10 mouse cellular contexts compared by ENCODE assay signal in the genomic region with DNA sequence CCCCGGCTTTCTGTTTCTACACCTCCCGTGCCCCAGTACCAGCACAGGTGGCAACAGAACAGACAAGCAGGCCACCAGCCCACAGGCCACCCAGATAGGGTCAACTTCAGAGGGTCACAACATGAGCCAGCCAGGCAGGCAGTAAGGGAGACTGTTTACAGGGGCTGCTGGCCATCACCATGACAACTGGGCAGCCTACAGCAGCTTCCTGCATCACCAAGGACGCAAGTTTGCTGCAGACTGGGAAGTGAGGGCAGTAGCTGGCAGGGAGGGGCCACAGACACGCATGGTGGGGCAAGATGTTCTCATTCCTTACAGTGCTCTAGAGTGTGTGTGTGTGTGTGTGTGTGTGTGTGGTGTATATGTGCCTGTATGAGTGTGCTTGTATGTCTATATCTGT. TPM values are rescaled to one million over a fixed set of nuclear protein-coding genes. Genes with fewer than 3 reads are reported as not detected.
DNase-seq lines count a peak whose midpoint lies in the region; ATAC-seq and TF ChIP-seq lines count a peak whose summit lies in the region.
"Had no signal": no experiment of that assay in that cellular context is flagged by ENCODE, and none has a peak within 500 bp of the region (broad histone marks: within the 10 kb centered on the region; RNA-seq: fewer than 3 reads in every experiment).

No protein-coding gene starts in this region.

- 0 out of 2 replicates have a peak, but pooled peaks have one; percentile 21 for ATAC-seq in intestine, embryonic 16.5 days
- ATAC-seq in intestine, postnatal 0 days = no peak
- peak; percentile 79 for ATAC-seq in hindbrain, postnatal 0 days

- no peak for TF ChIP-seq CTCF in intestine, postnatal 0 days (IDR thresholded peaks at IDR 0.05; ENCODE audit: low read depth)
- TF ChIP-seq CTCF in bone marrow, adult 2 months (IDR thresholded peaks at IDR 0.05; ENCODE audit: control insufficient read depth, insufficient read depth, low read length) = no peak
- no peak for TF ChIP-seq CTCF in hindbrain, postnatal 0 days (IDR thresholded peaks at IDR 0.05; ENCODE audit: low read depth)

- H3K4me1 ChIP-seq in intestine, embryonic 16.5 days (ENCODE audit: control insufficient read depth, insufficient read depth, low read length) = peaks cover 8% of the 10 kb centered on the region
- H3K4me1 ChIP-seq in intestine, postnatal 0 days (replicated peaks; ENCODE audit: control insufficient read depth, insufficient read depth, low read length) = no peaks in the 10 kb centered on the region
- H3K4me1 ChIP-seq in bone marrow, adult 2 months (ENCODE audit: control insufficient read depth, insufficient read depth, low read length) = peaks cover 7% of the 10 kb centered on the region
- H3K4me1 ChIP-seq in hindbrain, postnatal 0 days (ENCODE audit: insufficient read depth, low read length) = peaks cover 4% of the 10 kb centered on the region; the same call in 1 of the 2 replicates
- H3K4me1 ChIP-seq: liver, embryonic 13.5 days had no signal

- no peaks in the 10 kb centered on the region for H3K27me3 ChIP-seq in intestine, embryonic 16.5 days (replicated peaks; ENCODE audit: control insufficient read depth, insufficient read depth, low read length)
- H3K27me3 ChIP-seq in intestine, postnatal 0 days (replicated peaks; ENCODE audit: control insufficient read depth, insufficient read depth, low read length) = no peaks in the 10 kb centered on the region
- no peaks in the 10 kb centered on the region for H3K27me3 ChIP-seq in hindbrain, postnatal 0 days (ENCODE audit: insufficient read depth, low read length)

- H3K27ac ChIP-seq in intestine, embryonic 16.5 days (ENCODE audit: low read length) = no peak overlapping the region
- H3K27ac ChIP-seq in intestine, postnatal 0 days (ENCODE audit: low read depth, low read length) = no peak overlapping the region
- H3K27ac ChIP-seq in bone marrow, adult 2 months (ENCODE audit: control insufficient read depth, insufficient read depth, low read depth, low read length, poor library complexity) = peak overlapping the region; percentile 2; the same call in 1 of the 2 replicates
- H3K27ac ChIP-seq in hindbrain, postnatal 0 days = no peak overlapping the region
- H3K27ac ChIP-seq: liver, embryonic 13.5 days had no signal

- no peak overlapping the region for H3K9ac ChIP-seq in intestine, embryonic 16.5 days (ENCODE audit: low read depth, low read length)
- no peak overlapping the region for H3K9ac ChIP-seq in intestine, postnatal 0 days (ENCODE audit: low read depth, low read length)
- no peak overlapping the region for H3K9ac ChIP-seq in hindbrain, postnatal 0 days (replicated peaks; ENCODE audit: low read length)
- H3K9ac ChIP-seq: liver, embryonic 13.5 days had no signal

- intact Hi-C loops in left cerebral cortex, postnatal 36 days (cut with DNase I) = no loop called here

- DNase-seq in hindbrain, postnatal 0 days (ENCODE audit: low spot score) = peak; percentile 53
- DNase-seq in natural killer cell, adult 2 months (ENCODE audit: low spot score in 2 of 2) = peak; percentile 50 to 74
- DNase-seq in left cerebral cortex, postnatal 36 days (ENCODE audit: low spot score in 2 of 2) = no peak
- DNase-seq in adrenal gland, adult 8-10 months = no peak
- no peak for DNase-seq in frontal cortex, postnatal 14 days (ENCODE audit: low spot score in 2 of 2)
- DNase-seq: liver, embryonic 13.5 days had no signal

- no peak overlapping the region for H3K4me2 ChIP-seq in intestine, embryonic 16.5 days (ENCODE audit: low read depth, low read length)
- H3K4me2 ChIP-seq in intestine, postnatal 0 days (replicated peaks; ENCODE audit: low read depth) = no peak overlapping the region
- no peak overlapping the region for H3K4me2 ChIP-seq in hindbrain, postnatal 0 days (ENCODE audit: low read depth, low read length)
- H3K4me2 ChIP-seq: liver, embryonic 13.5 days had no signal

- no peaks in the 10 kb centered on the region for H3K36me3 ChIP-seq in intestine, embryonic 16.5 days (ENCODE audit: control insufficient read depth, insufficient read depth, low read length)
- no peaks in the 10 kb centered on the region for H3K36me3 ChIP-seq in intestine, postnatal 0 days (ENCODE audit: control insufficient read depth, insufficient read depth)
- no peaks in the 10 kb centered on the region for H3K36me3 ChIP-seq in hindbrain, postnatal 0 days (ENCODE audit: insufficient read depth, low read length)
- H3K36me3 ChIP-seq: G1E; liver, embryonic 13.5 days had no signal

- H3K4me3 ChIP-seq in intestine, embryonic 16.5 days (ENCODE audit: low read length) = no peak overlapping the region
- H3K4me3 ChIP-seq in intestine, postnatal 0 days (ENCODE audit: low read depth, low read length) = no peak overlapping the region
- H3K4me3 ChIP-seq in bone marrow, adult 2 months (replicated peaks; ENCODE audit: control insufficient read depth, low read depth, low read length) = no peak overlapping the region
- no peak overlapping the region for H3K4me3 ChIP-seq in hindbrain, postnatal 0 days (ENCODE audit: low read length)
- H3K4me3 ChIP-seq: liver, embryonic 13.5 days had no signal

- 17% methylated on average over 4 of the region's 4 CpGs for WGBS in intestine, embryonic 16.5 days
- WGBS in intestine, postnatal 0 days = 16% methylated on average over 4 of the region's 4 CpGs
- under 1% methylated on average over 4 of the region's 4 CpGs for WGBS in bone marrow, adult 2 months
- WGBS in hindbrain, postnatal 0 days = 22% methylated on average over 4 of the region's 4 CpGs

- H3K9me3 ChIP-seq in intestine, embryonic 16.5 days (ENCODE audit: control insufficient read depth, low read length) = no peaks in the 10 kb centered on the region
- no peaks in the 10 kb centered on the region for H3K9me3 ChIP-seq in intestine, postnatal 0 days (ENCODE audit: control insufficient read depth)
- H3K9me3 ChIP-seq in hindbrain, postnatal 0 days (ENCODE audit: low read length) = no peaks in the 10 kb centered on the region
- H3K9me3 ChIP-seq: G1E; liver, embryonic 13.5 days had no signal

- TF ChIP-seq POLR2A in bone marrow, adult 2 months (IDR thresholded peaks at IDR 0.05; ENCODE audit: borderline replicate concordance, control insufficient read depth, low read depth, low read length) = no peak

RNA-seq across cellular contexts. Expression of gene Znfx1, which starts 18.8 kb away (rescaled TPM):
- polyA plus RNA-seq in intestine, embryonic 16.5 days (2015; fragmentation: Nextera tagmentation; extraction: Ambion mirVana) = 6.5 and 9.8 TPM in 2 replicates
- 13.1 and 15.2 TPM in 2 replicates for polyA plus RNA-seq in intestine, postnatal 0 days (2015; fragmentation: Nextera tagmentation; extraction: Ambion mirVana)
- polyA plus RNA-seq in bone marrow, adult 2 months (2011; ENCODE audit: insufficient read depth, insufficient read length, low replicate concordance, missing spikeins) = 21.7 and 32.3 TPM in 2 replicates
- total RNA-seq in hindbrain, postnatal 0 days (2014; rRNA removed) = 31.6 and 34.9 TPM in 2 replicates
- 4.9 and 5.8 TPM in 2 replicates for polyA plus RNA-seq in hindbrain, postnatal 0 days (2015; fragmentation: Nextera tagmentation; extraction: Ambion mirVana)
- total RNA-seq in left cerebral cortex, postnatal 36 days (2021) = 10 to 100 TPM; 69.8 to 73.5 TPM
- 10 to 100 TPM; 49.6 to 76.3 (median 64.9) TPM for total RNA-seq in adrenal gland, adult 8-10 months (2022)

Comparison
In these comparisons a context has a peak if more than half of its experiments do, and no peak if none do; other contexts are left out.
1. DNase-seq: peak in hindbrain, postnatal 0 days (single experiment) and natural killer cell, adult 2 months (2 of 2); none in left cerebral cortex, postnatal 36 days (0 of 2), adrenal gland, adult 8-10 months (single experiment) and frontal cortex, postnatal 14 days (0 of 2).